Mouse (Mus musculus): ENCODE measurements around the gene Xrra1.

DNA sequence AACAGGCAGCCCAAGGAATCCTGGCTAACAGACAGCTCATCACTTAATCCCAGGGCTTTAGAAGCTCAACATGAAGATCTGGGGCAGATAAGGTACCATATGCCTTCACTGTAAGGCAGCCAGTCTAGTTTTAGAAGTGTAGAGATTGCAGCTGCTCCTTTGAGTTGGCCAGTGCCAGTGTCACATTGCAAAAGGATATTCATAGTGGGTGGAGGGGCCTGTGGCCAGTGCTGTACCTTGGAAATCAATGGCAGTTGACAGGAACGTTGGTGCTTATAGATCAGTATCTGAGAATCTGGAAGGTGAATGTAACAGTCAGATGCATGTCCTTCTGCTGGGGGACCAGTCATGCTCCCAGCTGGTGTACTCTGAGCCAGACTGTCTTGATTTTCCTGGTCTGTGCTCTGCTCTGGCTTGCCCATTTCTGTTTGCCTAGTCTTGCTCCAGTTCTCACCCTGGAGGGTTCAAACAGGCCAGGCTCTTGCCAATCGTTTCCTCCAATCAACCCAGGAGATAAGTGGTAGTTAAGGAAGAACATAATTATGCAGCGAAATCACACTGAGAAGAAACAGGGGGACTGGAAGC lies 45.6 kb downstream of the Xrra1 start:
- TF ChIP-seq CTCF (IDR thresholded peaks at IDR 0.05; ENCODE audit: borderline replicate concordance, insufficient read depth, low read length) (no peak), POLR2A (IDR thresholded peaks at IDR 0.05; ENCODE audit: low read depth, low read length) (no peak)
